Mouse (Mus musculus): ENCODE measurements around the gene Iqce. TPM values are rescaled to one million over a fixed set of nuclear protein-coding genes. Genes with fewer than 3 reads are reported as not detected.

Gene Iqce
- total and polyA plus RNA-seq, 2 experiments, result 2.3 to 5.5 TPM

DNA sequence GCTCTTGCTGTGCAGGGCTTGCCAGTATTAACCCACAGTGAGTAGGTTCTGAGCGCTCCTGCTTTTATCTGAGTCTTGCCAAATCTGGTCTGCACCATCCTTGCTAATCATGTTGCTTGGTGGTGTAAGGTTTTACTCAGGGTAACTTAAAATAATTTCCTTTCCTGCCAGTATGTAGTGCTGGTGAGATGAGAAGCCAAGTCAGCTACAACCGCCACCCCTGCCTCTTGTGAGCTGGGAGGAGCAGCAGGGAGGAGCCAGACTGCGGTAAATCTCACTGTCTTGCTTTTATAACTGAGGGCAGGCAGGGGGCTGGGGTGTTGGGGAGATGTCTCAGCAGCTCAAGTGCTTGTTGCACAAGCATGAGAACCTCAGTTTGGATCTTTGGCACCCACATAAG is 13.7 kb downstream of the Iqce start:
- peaks cover 2% of the 10 kb centered on the region; the same call in 1 of the 2 replicates for H3K36me3 ChIP-seq (ENCODE audit: control insufficient read depth, insufficient read depth, low read length)
- TF ChIP-seq CTCF (IDR thresholded peaks at IDR 0.05; ENCODE audit: low read depth, low read length) (no peak), POLR2A (IDR thresholded peaks at IDR 0.05; ENCODE audit: extremely low read depth, insufficient read depth, low read length) (no peak)
- H3K9ac ChIP-seq (ENCODE audit: low read depth, low read length), result no peak overlapping the region
- H3K27ac ChIP-seq (replicated peaks; ENCODE audit: insufficient read depth, low read depth, low read length), result no peak overlapping the region
- no peaks in the 10 kb centered on the region for H3K79me2 ChIP-seq (ENCODE audit: control insufficient read depth, insufficient read depth, low read length)
- H3K27me3 ChIP-seq (ENCODE audit: control insufficient read depth, insufficient read depth, low read length), result no peaks in the 10 kb centered on the region
- H3K4me3 ChIP-seq (ENCODE audit: insufficient read depth, low read depth, low read length), result no peak overlapping the region
- no peaks in the 10 kb centered on the region for H3K4me1 ChIP-seq (ENCODE audit: control insufficient read depth, insufficient read depth, low read length)
- 95% methylated on average over 3 of the region's 3 CpGs for WGBS
- DNase-seq (ENCODE audit: extremely low read depth, low read depth, low spot score), result no peak

DNA sequence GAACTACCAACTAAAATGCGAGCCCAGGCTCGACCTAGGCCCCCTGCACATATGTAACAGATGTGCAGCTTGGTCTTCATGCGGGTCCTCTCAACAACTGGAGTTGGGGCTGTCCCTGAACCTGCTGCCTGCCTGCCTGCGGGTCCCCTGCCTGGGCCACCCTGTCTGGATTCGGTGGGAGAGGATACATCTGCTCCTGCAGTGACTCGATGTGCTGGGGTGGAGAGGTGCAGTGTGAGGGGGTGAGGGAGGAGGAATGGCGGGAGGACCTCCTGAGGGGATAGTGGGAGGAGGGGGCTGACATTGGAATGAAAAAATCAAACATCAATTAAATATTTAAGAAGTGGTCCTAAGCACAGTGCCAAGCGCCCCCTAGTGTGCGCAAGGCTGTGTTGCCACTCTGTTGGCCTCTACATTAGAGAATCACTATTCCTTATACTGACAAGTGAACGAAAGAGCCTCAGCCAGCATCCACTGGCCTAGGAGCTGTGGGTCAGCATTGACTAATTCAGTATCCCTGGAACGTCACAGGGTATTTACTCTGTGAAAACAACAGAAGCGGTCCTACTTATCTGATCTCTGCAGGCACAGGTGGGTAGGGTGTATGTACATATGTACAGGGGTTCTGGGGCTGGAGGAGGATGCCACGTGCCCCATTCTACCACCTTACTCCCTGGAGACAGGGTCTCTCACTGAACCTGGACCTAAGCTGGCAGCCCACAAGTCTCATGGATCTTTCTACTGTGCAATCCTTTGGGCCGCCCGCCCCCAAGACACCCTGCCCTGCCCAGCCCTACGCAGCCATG is 17.6 kb downstream of the Iqce start:
- no peak overlapping the region for H3K27ac ChIP-seq (replicated peaks; ENCODE audit: insufficient read depth, low read depth, low read length)
- H3K4me3 ChIP-seq (ENCODE audit: insufficient read depth, low read depth, low read length), result no peak overlapping the region
- no peak overlapping the region for H3K9ac ChIP-seq (ENCODE audit: low read depth, low read length)
- TF ChIP-seq POLR2A (IDR thresholded peaks at IDR 0.05; ENCODE audit: extremely low read depth, insufficient read depth, low read length), result no peak
- TF ChIP-seq CTCF (IDR thresholded peaks at IDR 0.05; ENCODE audit: low read depth, low read length), result peak; percentile 83
- H3K36me3 ChIP-seq (ENCODE audit: control insufficient read depth, insufficient read depth, low read length), result peaks cover 2% of the 10 kb centered on the region; the same call in 1 of the 2 replicates
- no peak for DNase-seq (ENCODE audit: extremely low read depth, low read depth, low spot score)
- no peaks in the 10 kb centered on the region for H3K27me3 ChIP-seq (ENCODE audit: control insufficient read depth, insufficient read depth, low read length)
- 79% methylated on average over 16 of the region's 16 CpGs for WGBS
- no peaks in the 10 kb centered on the region for H3K79me2 ChIP-seq (ENCODE audit: control insufficient read depth, insufficient read depth, low read length)
- no peaks in the 10 kb centered on the region for H3K4me1 ChIP-seq (ENCODE audit: control insufficient read depth, insufficient read depth, low read length)

DNA sequence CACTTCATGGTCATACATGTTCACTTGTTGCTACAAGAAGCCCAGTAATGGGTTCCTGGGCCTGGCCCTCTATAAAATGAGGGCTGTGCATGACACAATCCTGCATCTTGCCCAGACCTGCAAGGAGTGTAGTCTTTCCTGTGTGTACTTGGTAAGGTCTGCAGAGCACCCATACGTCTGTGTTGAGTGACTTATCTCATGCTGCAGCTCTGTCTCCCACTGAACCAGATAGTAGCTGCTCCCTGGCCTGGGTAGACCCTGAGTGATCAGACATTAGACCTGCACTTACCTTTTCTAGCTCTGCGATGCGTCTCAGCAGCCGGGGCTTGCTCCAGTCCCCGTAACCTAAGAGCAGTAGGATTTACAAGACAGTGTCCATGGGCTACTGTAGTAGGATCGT is 20.1 kb downstream of the Iqce start:
- Histone ChIP-seq H3K4me1 (ENCODE audit: control insufficient read depth, insufficient read depth, low read length) (no peaks in the 10 kb centered on the region), H3K9ac (ENCODE audit: low read depth, low read length) (no peak overlapping the region), H3K79me2 (ENCODE audit: control insufficient read depth, insufficient read depth, low read length) (no peaks in the 10 kb centered on the region), H3K36me3 (ENCODE audit: control insufficient read depth, insufficient read depth, low read length) (no peaks in the 10 kb centered on the region; the same call in 1 of the 2 replicates), H3K4me3 (ENCODE audit: insufficient read depth, low read depth, low read length) (no peak overlapping the region), H3K27ac (replicated peaks; ENCODE audit: insufficient read depth, low read depth, low read length) (no peak overlapping the region), H3K27me3 (ENCODE audit: control insufficient read depth, insufficient read depth, low read length) (no peaks in the 10 kb centered on the region)
- 94% methylated on average over 6 of the region's 6 CpGs for WGBS
- TF ChIP-seq CTCF (IDR thresholded peaks at IDR 0.05; ENCODE audit: low read depth, low read length) (no peak), POLR2A (IDR thresholded peaks at IDR 0.05; ENCODE audit: extremely low read depth, insufficient read depth, low read length) (no peak)
- DNase-seq (ENCODE audit: extremely low read depth, low read depth, low spot score), result no peak

DNA sequence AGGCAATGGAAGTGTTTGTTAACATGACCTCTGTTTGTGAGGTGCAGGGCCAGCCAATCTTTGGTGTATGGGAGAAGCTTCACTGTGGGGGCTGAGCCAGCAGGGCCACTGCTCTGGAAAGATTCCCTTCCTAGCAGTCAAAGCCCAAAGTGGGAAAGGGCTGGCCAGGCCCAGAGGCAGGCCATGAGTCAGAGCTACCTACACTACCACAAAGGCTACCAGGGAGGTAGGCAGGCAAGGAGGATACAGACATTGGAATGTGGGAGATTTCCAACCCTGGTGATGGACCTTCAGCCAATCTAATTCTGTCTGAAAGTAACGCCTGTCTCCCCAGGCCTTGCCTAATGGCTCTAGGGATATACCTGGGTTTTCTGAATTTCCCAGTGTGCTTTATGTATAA is 21.2 kb downstream of the Iqce start:
- TF ChIP-seq POLR2A (IDR thresholded peaks at IDR 0.05; ENCODE audit: extremely low read depth, insufficient read depth, low read length) (no peak), CTCF (IDR thresholded peaks at IDR 0.05; ENCODE audit: low read depth, low read length) (no peak)
- WGBS, result 96% methylated on average over 1 of the region's 1 CpGs

DNA sequence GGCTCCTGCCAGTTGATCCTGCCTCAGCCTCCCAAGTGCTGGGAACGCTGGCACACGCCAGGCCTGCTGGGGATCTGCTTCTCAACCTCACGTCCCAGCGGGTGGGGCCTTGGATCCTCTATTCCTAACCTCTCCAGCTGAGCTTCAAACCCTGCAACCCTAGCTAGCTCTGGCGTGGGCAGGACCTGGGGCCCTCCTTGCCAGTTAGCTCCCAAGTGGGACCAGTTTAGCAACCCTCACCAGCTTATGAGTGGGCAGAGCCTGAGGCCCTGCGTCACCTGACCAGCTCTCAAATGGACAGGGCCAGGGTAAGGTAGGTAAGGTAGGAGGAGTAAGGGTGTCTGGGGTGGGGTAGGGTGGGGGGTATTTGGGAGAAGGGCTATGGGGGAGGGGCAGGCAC is 22.1 kb downstream of the Iqce start:
- Histone ChIP-seq H3K27me3 (ENCODE audit: control insufficient read depth, insufficient read depth, low read length) (no peaks in the 10 kb centered on the region), H3K36me3 (ENCODE audit: control insufficient read depth, insufficient read depth, low read length) (no peaks in the 10 kb centered on the region; the same call in 1 of the 2 replicates), H3K27ac (replicated peaks; ENCODE audit: insufficient read depth, low read depth, low read length) (no peak overlapping the region), H3K9ac (ENCODE audit: low read depth, low read length) (no peak overlapping the region), H3K4me3 (ENCODE audit: insufficient read depth, low read depth, low read length) (no peak overlapping the region), H3K4me1 (ENCODE audit: control insufficient read depth, insufficient read depth, low read length) (no peaks in the 10 kb centered on the region), H3K79me2 (ENCODE audit: control insufficient read depth, insufficient read depth, low read length) (no peaks in the 10 kb centered on the region)
- no peak for DNase-seq (ENCODE audit: extremely low read depth, low read depth, low spot score)
- no peak for TF ChIP-seq CTCF (IDR thresholded peaks at IDR 0.05; ENCODE audit: low read depth, low read length)
- no peak for TF ChIP-seq POLR2A (IDR thresholded peaks at IDR 0.05; ENCODE audit: extremely low read depth, insufficient read depth, low read length)
- 95% methylated on average over 6 of the region's 6 CpGs for WGBS

More for the DNA sequence above, 21.2 kb downstream of the Iqce start:
- Histone ChIP-seq H3K27ac (replicated peaks; ENCODE audit: insufficient read depth, low read depth, low read length) (no peak overlapping the region), H3K4me1 (ENCODE audit: control insufficient read depth, insufficient read depth, low read length) (no peaks in the 10 kb centered on the region), H3K27me3 (ENCODE audit: control insufficient read depth, insufficient read depth, low read length) (no peaks in the 10 kb centered on the region), H3K36me3 (ENCODE audit: control insufficient read depth, insufficient read depth, low read length) (no peaks in the 10 kb centered on the region; the same call in 1 of the 2 replicates), H3K9ac (ENCODE audit: low read depth, low read length) (no peak overlapping the region), H3K79me2 (ENCODE audit: control insufficient read depth, insufficient read depth, low read length) (no peaks in the 10 kb centered on the region), H3K4me3 (ENCODE audit: insufficient read depth, low read depth, low read length) (no peak overlapping the region)
- DNase-seq (ENCODE audit: extremely low read depth, low read depth, low spot score), result no peak

DNA sequence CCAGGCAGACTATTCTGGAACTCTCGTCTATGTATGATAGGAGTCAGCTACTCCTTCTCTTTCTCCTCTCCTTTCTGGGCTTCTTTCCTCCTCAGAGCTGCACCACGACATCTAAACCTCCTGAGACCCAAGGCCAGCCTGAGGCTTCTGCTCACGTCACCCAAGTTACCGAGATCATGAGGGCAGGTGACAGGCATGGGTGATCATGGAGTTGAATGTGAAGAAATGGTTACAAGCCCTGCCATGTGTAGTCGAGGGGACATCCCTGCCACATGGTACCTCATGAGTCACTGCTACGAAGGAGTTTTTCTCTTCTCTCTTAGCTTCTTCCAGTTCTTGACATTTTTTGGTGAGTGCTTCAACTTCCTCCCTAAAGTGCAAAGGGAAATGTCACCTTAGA is 25.0 kb downstream of the Iqce start:
- no peak for DNase-seq (ENCODE audit: extremely low read depth, low read depth, low spot score)

More for the DNA sequence above, 25.0 kb downstream of the Iqce start:
- Histone ChIP-seq H3K27me3 (ENCODE audit: control insufficient read depth, insufficient read depth, low read length) (no peaks in the 10 kb centered on the region), H3K27ac (replicated peaks; ENCODE audit: insufficient read depth, low read depth, low read length) (no peak overlapping the region), H3K36me3 (ENCODE audit: control insufficient read depth, insufficient read depth, low read length) (peaks cover 1% of the 10 kb centered on the region; the same call in 1 of the 2 replicates), H3K4me1 (ENCODE audit: control insufficient read depth, insufficient read depth, low read length) (no peaks in the 10 kb centered on the region), H3K79me2 (ENCODE audit: control insufficient read depth, insufficient read depth, low read length) (no peaks in the 10 kb centered on the region), H3K4me3 (ENCODE audit: insufficient read depth, low read depth, low read length) (no peak overlapping the region), H3K9ac (ENCODE audit: low read depth, low read length) (no peak overlapping the region)
- no peak for TF ChIP-seq CTCF (IDR thresholded peaks at IDR 0.05; ENCODE audit: low read depth, low read length)
- no peak for TF ChIP-seq POLR2A (IDR thresholded peaks at IDR 0.05; ENCODE audit: extremely low read depth, insufficient read depth, low read length)
- 92% methylated on average over 6 of the region's 6 CpGs for WGBS
